Mouse (Mus musculus): ENCODE measurements around the gene Gstm6.
"Not testable (repeated sequence)": the region's sequence is repeated elsewhere in the genome, so short reads cannot be mapped to it uniquely, and the experiment has no call there.

The Gstm6 gene

DNA sequence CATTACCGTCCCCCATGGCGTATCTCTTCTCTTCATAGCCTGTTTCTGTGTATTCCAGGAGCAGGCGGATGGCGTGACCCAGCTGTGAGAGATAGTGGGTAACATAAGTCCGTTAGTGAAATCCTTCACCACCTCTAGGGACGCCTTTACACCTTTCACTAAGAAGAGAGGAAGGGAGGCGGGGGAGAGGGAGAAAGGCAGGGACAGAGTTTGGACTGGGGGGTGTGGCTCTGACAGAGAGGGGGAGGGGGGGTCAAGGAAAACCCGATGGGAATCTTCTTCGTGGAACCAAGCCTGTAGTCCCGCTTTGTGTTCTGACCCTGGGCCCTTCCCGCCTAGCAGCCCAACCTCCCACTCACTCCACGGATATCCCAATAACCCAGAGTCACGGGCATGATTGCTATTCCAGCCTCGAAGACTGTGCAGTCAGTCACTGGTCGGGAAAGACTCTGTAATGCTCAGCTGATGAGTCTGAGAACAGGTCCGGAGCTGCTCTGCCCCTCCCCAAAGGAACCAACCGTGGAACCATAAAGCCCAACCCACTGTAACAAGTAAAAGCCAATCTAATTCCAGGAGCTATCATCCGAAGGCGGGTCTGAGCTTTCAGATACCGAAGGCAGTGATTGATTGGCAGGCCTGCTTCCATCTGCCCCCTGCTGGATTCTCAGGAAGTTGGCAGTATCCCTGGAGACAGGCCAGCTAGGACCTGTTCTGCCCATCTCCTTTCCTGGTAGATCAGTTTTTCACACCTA lies at the start of gene Gstm6:
Gene Gstm6 (minus strand): TSS at position 511 of the 752 bp plus-strand sequence.
- no peak for DNase-seq (ENCODE audit: low spot score in 2 of 2)

DNA sequence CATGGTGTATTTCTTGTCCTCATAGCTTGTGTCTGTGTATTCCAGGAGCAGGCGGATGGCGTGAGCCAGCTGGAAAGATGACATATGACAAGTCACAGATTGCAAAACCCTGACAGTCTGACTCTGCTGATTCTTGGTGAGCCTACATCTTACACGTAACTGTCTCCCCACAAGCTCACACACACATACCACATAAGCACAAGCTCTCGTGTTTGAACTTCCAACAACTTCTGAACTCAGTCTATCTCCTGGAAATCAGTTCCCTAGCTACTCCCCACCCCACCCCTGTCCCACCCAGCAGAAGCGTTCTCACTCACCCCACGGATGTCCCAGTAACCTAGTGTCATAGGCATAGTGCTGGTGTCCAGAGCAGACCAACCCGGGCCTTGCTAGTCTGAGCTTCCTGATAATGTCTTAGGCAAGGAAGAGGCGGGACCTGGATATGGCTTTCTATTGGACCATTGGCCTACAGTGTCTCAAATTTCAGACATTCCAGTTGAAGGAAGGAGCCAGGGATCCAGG lies 42.6 kb upstream of the Gstm6 start, which contains the start of gene Gstm2:
Gene Gstm2 (minus strand): TSS at position 413 of the 522 bp plus-strand sequence.
- DNase-seq (ENCODE audit: low spot score in 2 of 2), result peak; percentile 51 to 60

DNA sequence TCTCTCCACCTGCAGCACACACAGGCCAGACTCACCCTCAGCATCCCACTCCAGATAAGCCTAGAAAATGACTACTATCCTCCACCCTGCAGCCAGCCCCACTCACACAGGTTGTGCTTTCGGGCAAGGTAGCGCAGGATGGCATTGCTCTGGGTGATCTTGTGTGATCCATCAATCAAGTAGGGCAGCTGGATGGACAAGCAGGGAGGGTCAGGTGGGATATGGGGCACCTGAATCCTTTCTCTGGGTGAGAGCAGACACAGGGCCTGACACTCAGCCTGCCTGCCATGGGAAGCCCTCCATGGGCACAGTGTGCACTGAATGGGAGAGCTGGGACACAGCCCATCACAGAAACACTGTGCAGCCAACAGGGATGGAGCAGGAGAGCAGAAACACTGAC lies 41.6 kb upstream of the Gstm6 start:
- peak in 1 of 2 experiments; percentile 49 for DNase-seq (ENCODE audit: low spot score in 2 of 2)

DNA sequence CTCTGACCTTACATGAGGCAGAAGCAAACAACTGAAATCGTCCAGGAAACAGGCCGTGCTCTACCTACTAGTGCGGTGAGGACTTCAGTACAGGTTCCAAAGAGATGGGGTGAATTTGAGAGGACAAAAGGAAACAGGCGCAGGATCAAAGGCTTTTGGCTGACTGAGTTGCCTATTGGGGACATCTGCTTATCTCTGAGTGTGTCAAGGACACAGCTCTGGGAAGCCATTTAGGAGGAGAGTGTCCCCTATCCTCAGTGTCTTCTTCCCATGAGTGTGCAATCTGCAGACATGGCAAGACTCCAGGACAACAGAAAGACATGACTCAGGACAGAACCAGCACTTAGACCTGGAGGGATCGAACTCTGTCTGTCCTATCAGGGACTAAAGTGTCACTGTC lies 40.9 kb upstream of the Gstm6 start:
- peak in 1 of 2 experiments; percentile 41 for DNase-seq (ENCODE audit: low spot score in 2 of 2)

DNA sequence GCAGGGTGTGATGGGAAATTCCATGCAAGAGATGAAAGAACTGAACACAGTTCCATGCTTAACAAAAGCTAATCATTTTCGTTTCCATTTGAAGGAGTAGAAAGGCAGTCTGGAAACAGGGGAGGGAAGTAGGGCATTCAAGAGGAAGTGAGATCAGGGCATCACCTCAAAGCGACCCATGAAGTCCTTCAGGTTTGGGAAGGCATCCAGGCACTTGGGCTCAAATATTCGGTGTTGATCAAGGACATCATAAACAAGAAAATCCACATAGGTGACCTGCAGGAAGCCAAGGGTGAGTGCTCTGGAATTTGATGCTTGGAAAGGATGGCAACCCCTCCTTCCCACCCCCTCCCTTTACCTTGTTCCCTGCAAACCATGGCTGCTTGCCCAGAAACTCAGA lies 40.2 kb upstream of the Gstm6 start:
- DNase-seq (ENCODE audit: low spot score in 2 of 2), result peak in 1 of 2 experiments; percentile 26

DNA sequence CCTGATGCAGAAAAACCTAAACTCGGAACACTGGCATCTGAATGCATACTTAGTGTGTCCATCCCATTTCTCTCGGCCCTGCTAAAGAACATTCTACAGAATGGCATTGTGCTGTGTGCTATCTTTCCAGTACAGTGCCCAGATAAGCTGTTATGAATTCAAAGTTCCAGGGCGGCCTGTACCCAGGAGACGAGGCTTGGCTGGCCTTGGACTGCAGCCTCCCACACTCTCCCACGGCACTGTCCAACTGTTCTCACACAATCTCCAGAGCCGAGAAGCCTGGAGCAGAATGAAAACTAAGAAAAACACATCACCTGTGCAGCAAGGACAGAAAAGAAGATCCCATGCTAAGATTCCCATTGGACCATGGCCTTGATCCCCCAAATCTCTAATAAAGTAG lies 39.2 kb upstream of the Gstm6 start:
- DNase-seq (ENCODE audit: low spot score in 2 of 2), result peak in 1 of 2 experiments; percentile 34

DNA sequence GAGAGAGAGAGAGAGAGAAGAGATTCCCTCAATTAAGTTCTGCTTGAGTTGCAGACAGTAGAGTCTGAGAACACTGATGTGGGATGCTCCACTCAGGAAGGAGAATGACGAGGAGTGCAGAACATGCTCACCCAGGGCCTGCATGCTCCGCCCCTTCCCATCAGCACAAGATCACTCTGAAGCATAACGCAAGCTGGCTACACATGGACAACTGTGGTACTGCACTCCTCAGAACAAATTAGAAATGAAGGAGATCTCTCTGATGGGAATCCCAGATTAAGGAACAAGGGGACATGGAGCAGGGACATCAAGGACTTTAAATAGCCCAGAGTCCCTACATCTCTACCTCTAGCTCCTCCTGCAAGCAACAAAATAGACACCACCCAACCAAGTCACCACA lies 37.7 kb upstream of the Gstm6 start:
- DNase-seq (ENCODE audit: low spot score in 2 of 2), result peak in 1 of 2 experiments; percentile 49

DNA sequence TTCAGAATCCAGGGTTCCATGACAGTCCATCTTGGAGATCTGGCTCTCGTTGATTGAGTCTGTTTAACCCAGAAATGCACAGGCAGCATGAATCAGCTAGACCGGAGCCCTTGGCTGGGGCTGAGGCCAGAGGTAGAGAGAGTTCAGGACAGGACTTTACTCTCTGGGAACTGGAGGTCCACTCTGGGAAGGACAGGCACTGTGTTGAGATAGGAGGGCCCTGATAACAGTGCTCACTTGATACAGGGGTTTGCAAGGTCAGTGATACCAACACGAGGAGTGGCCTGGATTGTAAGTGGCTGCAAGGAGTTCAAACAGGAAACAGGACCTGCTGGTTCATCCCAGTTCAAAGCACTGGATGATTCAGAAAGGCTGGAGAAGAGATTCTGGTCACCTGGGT lies 34.1 kb upstream of the Gstm6 start:
- no peak for DNase-seq (ENCODE audit: low spot score in 2 of 2)

DNA sequence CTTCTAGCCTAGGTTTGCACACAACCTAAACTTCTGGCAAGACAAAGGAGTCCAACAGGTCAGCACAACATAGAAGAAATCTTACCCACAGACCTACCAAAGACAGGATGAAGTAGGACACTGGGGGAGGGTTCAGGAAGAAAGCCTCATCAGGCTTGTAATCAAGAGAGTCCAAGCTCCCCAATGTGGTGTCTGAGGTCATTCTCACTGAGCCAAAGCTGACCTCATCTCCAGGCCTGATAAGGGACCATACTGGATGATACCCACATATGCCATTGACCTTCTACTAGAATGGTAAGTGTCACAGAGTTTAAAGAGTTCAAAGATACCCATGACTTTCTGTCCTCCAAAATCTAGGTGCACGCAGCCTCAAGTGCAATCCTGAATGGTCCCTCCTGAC lies 30.7 kb upstream of the Gstm6 start:
- no peak for DNase-seq (ENCODE audit: low spot score in 2 of 2)

DNA sequence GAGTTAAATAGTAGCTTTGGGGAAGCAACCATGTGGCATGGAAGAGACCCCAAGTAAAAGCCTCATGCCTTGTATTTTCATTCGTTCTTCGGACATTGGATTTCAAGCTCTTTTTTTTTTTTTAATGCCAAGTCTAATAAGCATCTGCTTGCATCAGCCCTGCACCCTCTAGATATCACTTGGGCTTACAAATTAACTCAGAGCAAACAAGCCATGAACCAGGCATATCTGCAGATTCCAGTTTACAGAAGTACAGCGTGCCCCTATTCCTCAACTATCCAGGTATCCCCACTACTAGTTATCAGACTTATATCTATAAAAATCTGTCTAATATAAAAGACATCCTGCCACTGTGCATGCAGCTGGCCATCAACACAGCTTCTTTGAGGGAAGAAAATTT lies 28.5 kb upstream of the Gstm6 start:
- DNase-seq (ENCODE audit: low spot score in 2 of 2), result no peak

DNA sequence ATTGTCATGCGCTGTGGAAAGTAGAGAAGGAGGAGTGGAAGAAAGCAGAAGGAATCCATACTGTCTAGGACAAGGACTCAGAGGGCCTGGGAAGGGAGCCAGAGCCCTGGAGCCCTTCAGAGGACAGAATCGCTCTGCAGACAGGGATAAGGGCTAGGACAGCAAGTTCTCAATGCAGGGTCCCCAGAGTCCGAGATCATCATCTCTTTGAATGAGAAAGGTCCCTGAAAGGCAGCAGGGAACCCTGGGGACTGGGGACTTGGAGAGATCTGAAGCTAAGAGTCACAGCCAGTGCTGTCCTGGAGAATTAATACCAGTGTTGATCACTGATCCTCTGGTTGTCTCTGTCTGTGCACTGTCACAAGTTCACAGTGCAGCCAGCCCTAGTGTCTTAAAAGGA lies 27.6 kb upstream of the Gstm6 start:
- not testable (repeated sequence) for DNase-seq (ENCODE audit: low spot score in 2 of 2)

DNA sequence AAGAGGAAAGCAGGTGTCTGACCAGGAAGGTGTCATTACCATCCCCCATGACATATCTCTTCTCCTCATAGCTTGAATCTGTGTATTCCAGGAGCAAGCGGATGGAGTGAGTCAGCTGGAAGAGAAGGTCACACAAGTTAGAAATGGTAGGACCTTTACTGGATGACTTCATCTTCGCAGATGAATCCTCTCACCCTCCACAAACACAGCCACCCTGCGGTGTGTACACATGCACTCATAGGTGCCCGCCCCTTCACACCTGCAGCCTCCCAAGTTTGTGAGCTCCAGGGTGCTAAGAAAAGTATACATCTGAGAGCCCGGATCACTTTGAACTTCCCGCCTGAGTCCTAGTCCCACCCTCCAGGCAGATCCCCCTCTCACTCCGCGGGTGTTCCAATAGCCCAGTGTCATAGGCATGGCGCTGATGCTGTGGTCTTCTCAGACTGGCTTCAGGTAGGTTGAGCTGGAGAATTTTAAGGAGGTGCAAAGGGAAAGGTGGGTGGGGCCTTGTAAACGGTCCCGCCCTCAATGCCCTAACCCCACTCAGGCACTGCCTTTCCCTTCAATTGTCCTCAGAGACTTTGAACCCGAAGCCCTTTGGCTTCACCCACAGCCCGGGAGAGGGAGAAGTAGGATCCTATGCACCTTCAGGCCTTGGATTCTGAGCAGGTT lies 25.3 kb upstream of the Gstm6 start, which contains the start of gene Gstm3:
Gene Gstm3 (minus strand): TSS at position 560 of the 672 bp plus-strand sequence.
- DNase-seq (ENCODE audit: low spot score in 2 of 2), result no peak

DNA sequence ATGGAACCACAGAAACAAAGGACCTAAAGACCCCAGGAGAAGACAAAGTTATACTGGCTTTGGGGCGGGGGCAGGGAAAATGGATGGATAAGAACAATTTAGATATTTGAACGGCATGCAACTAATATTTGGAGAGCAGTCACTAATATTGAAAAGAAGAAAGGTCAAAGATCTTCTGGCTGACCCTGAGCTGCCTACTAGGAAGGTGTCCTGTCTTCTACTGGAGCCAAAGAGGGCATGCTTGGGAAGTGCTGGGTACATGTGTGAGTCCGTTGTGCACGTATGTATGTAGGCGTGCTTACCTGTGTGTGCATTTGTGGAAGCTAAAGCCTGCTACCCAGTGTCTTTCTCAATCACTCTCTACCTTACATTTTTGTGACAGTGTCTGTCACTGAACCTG lies 23.1 kb upstream of the Gstm6 start:
- DNase-seq (ENCODE audit: low spot score in 2 of 2), result no peak

DNA sequence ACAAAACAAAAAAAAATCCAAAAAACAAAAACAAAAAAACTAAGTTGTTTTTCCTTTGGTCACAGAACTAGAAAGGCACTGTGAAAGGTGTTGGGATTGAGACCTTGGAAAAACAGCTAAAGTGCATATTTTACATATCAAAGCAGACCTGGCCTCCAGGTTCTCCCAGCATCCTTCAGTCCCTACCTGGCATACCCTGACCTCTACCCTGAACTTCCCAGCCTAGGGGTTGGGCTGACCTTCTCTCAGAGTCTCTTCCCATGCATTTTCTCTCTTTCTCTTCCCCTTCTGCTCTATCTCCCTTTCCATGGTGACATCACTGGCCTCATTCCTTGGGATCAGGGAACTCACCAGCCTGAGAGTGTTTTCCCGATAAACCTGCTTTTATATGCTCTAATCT lies 22.0 kb upstream of the Gstm6 start:
- no peak for DNase-seq (ENCODE audit: low spot score in 2 of 2)

DNA sequence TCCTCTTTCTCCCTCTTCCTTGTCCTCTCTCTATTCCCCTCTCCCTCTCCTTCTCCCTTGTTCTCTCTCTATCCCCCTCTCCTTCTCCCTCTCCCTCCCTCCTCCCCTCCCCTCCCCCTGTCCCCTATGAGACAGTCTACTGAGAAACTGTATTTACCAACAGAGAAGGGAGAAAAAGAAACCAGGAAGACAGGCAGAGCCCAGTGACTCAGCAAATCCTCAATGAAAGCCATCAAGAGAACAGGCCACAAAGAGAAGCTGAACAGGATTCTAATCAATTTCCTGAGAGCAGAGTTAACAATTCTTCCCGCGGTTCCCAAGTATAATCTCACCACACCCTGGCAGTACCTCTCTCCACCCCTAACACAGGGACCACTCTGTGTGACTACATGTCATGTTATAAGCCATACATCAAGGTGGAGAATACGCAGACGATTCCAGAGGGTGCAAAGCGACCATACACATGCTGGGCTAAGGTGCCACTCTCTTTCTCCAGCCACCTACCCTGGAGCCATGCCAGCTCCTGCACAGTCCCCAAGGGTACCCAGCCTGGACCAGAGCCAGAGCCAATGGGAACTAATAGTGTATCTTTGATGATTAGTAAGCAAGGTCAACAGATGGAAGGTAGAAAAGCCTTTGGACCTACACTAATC lies 21.2 kb upstream of the Gstm6 start:
- DNase-seq (ENCODE audit: low spot score in 2 of 2), result no peak

DNA sequence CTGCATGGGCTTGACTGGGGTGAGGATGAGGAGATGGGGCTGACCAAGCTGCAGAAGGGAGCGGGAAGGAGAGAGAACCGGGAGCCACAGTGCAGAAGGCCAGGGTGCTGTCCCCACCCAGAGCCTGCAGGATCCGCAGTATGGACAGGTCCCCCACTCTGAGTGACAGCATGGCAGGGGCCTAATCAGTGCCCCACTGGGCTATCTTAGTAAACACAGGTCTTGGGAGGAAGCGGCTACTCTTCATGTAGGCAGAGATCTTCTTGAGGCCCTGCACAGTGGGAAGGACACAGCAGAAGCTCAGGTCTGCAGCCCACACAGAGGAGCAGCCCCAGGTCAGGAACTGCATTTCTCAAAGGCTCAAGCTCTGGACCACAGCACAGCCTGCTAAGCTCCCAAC lies 20.5 kb upstream of the Gstm6 start:
- DNase-seq (ENCODE audit: low spot score in 2 of 2), result no peak

DNA sequence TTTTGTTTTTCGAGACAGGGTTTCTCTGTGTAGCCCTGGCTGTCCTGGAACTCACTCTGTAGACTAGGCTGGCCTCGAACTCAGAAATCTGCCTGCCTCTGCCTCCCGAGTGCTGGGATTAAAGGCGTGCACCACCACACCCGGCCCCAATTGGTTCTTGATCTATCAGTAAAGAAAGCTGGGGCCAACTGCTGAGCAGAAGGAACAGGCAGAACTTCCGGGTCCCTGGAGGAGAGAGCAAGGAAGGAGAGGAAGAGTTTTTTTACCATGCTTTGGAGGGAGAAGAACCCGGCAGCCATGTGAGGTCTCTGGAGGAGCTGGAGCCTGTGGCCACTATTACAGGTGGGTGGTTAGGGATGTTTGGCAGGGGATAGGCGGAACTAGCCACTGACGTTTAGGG lies 11.7 kb upstream of the Gstm6 start:
- DNase-seq (ENCODE audit: low spot score in 2 of 2), result not testable (repeated sequence)

DNA sequence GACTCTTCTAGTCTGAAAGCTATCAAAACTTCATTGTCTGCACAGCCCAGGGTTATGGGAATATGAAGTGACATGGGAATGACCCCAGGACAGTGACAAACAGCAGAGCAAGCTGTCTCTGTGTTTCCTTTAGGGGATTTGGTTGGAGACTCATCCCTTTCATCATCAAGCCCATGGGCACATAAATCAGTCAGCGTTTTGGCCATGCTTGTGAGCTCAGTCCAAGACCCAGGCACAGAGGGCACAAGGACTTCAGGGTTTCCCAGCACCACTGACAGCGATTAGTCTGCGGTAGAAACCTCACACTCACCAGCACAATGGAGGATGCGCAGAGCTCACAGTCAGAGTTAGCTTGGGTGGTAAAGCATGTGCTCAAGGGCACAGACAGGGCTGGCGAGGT lies 10.4 kb upstream of the Gstm6 start:
- no peak for DNase-seq (ENCODE audit: low spot score in 2 of 2)

DNA sequence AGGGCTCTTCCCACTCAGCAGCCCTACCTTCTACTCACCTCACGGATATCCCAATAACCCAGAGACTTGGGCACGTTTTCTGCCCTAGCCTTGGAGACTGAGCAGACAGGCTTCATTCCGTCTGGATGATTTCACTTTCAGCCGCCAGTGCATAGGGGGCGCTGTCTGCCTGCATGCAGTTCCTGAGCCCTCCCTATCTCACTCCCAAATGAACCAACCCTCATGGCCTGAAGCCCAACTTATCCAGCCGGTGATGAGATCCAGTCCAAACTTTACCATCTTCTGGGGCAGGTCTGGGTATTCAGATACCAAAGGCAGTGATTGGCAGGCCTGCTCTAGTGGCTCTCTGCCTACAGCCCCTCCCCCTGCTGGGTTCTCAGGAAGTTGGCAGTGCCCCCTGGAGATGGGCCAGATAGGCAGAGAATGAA lies 9.8 kb upstream of the Gstm6 start:
- DNase-seq (ENCODE audit: low spot score in 2 of 2), result peak; percentile 63 to 75

DNA sequence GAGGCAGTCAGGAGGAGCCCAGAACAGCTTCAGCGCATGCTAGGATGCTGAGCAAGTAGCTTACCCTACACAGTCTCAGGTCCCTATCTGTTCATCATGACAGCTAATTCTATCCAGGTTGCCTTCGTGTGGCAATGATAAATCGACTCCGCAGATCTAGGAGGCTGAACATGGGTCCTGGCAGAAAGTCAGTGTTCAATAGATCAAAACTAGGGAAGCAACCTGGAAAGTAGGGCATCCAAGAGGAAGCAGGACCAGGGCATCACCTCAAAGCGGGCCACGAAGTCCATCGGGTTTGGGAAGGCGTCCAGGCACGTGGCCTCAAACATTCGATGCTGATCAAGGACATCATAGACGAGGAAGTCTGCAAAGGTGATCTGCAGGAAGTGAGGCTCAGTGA lies 7.0 kb upstream of the Gstm6 start:
- no peak for DNase-seq (ENCODE audit: low spot score in 2 of 2)

DNA sequence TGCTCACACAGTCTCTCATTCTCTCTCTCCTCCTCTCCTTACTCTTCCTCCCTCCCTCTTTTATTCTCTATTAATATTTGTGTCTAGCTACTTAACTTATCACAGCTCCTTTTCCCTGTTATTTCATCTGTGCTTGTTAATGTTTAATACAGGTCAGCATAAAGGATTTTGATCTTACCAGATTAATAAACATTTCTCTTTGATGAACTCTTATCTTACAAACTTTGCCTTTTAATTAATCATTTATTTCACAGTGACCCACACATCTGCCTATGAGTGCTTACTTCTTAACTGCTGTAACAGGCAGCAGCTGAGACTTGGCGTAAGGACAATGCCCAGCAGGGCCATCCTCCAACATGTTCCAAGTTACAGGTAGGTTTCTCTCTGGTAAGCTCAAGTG lies 5.9 kb upstream of the Gstm6 start:
- not testable (repeated sequence) for DNase-seq (ENCODE audit: low spot score in 2 of 2)

DNA sequence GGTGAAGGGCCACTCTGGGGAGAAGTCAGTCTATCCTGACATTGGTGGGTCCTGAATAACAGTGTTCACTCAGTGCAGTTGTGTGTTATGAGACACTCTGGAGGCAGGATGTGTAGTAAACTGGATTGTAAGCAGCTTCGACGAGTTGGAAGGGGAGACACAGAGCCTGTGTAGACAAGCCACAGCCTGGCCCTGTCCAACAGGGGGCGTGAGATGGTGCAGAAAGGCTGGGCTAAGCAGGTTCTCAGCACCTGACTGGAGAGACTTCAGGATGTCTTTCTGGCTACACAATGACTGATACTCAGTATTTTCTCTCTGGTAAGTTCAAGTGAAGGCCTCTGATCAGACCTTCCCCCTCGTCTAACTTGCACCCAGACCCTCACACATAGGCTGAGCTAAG lies 2.2 kb upstream of the Gstm6 start:
- no peak for DNase-seq (ENCODE audit: low spot score in 2 of 2)

Data from urinary bladder, postnatal 4 days (tissue).